Mouse (Mus musculus) heart, embryonic 11.5 days (tissue): ENCODE measurements around the gene BC030867. TPM values are rescaled to one million over a fixed set of nuclear protein-coding genes. Genes with fewer than 3 reads are reported as not detected.

ENCODE experiments used
- ATAC-seq: fragments of 200-750 bp; cut with Nextera tagmentation; replicated peaks from 2 replicates; pipeline ENCODE4 v1.8.0; 2017; ENCODE audit warnings: moderate library complexity; ENCODE audit not compliant: insufficient number of reproducible peaks, low FRiP score, low TSS enrichment
- H3K27ac ChIP-seq: fragments of 300-500 bp; sonication (generic); 2 replicates; pipeline ENCODE4 v1.5.1; 2014; ENCODE audit warnings: mild to moderate bottlenecking, low read depth, low read length
- H3K27me3 ChIP-seq: fragments of 300-500 bp; sonication (generic); 2 replicates; pipeline ENCODE4 v1.6.1; 2014; ENCODE audit warnings: mild to moderate bottlenecking, low read length, mixed read lengths; ENCODE audit not compliant: control insufficient read depth, insufficient read depth
- H3K36me3 ChIP-seq: fragments of 300-500 bp; sonication (generic); 2 replicates; pipeline ENCODE4 v1.6.1; 2014; ENCODE audit warnings: mild to moderate bottlenecking, low read length, moderate library complexity, mixed read lengths; ENCODE audit not compliant: control insufficient read depth, insufficient read depth
- H3K4me1 ChIP-seq: fragments of 300-500 bp; sonication (generic); 2 replicates; pipeline ENCODE4 v1.6.1; 2014; ENCODE audit warnings: low read length; ENCODE audit not compliant: control insufficient read depth, insufficient read depth
- H3K4me2 ChIP-seq: fragments of 300-500 bp; sonication (generic); 2 replicates; pipeline ENCODE4 v1.6.1; 2014; ENCODE audit warnings: mild to moderate bottlenecking, moderate library complexity
- H3K4me3 ChIP-seq: fragments of 300-500 bp; sonication (generic); 2 replicates; pipeline ENCODE4 v1.5.1; 2014; ENCODE audit warnings: low read depth, low read length
- H3K9ac ChIP-seq: fragments of 300-500 bp; sonication (generic); 2 replicates; pipeline ENCODE4 v1.6.1; 2014; ENCODE audit warnings: mild to moderate bottlenecking, low read depth, low read length, moderate library complexity
- H3K9me3 ChIP-seq: fragments of 300-500 bp; sonication (generic); replicated peaks from 2 replicates; pipeline ENCODE4 v1.6.1; 2016; ENCODE audit warnings: low read length; ENCODE audit not compliant: control insufficient read depth
- WGBS: fragments of 180-500 bp; shearing (Covaris S2); extraction: QIAGEN DNeasy Blood & Tissue Kit; methylation state at CpG from one replicate; pipeline ENCODE4 v1.1.7; 2014; ENCODE audit not compliant: insufficient replicate concordance; 5-methylcytosine and 5-hydroxymethylcytosine counted together
- polyA plus RNA-seq: library from polyadenylated mRNA; unstranded; fragments of >200 nt; fragmentation: Nextera tagmentation; extraction: Ambion mirVana; gene quantifications from 2 replicates; pipeline ENCODE4 v1.2.1, GENCODE M21; 2014

Gene BC030867
- polyA plus RNA-seq, 1 experiment from 2014 or later = 13.2 TPM

DNA sequence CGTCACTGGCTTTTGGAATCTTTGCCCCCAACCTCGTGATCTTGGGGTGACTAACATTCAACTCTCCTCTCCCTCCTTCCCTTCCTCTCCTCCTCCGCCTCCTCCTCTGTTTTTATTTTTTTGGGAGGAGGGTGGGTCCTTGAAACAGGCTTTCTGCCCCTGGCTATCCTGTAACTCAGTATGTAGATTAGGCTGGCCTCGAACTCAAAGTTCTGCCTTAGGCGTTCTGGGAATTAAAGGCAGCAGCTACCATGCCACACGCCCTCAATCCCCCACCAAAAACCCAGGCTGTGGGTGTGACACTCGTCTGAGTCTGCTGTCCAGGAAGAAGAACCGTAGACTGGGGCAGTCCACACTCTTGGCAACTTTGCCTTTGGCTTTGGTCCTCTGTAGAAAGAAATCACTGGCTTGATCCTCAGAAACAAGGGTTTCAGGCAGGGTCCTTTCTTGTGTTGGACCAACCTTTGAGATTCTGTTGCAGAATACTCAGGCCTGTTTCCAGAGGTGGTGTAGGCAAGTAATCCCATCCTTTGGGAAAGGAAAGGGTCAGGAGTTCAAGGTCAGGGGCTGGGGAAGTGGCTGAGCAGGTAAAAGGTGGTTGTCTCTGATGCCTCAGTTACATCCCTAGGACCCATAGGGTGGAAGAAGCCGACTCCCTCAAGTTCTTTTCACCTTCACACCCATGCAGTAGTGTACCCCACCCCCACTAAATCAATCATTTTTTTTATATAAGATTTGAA, 839 bp downstream of the BC030867 start:
- H3K27ac ChIP-seq = no peak overlapping the region
- H3K9me3 ChIP-seq = no peaks in the 10 kb centered on the region
- no peaks in the 10 kb centered on the region for H3K27me3 ChIP-seq
- peaks cover 25% of the 10 kb centered on the region for H3K4me1 ChIP-seq
- whole genome bisulfite sequencing = 13% methylated on average over 9 of the region's 9 CpGs
- H3K4me2 ChIP-seq = peak overlapping the region; percentile 82
- peak overlapping the region; percentile 75 for H3K9ac ChIP-seq
- H3K36me3 ChIP-seq = no peaks in the 10 kb centered on the region
- ATAC-seq = no peak
- peak overlapping the region; percentile 75 for H3K4me3 ChIP-seq

DNA sequence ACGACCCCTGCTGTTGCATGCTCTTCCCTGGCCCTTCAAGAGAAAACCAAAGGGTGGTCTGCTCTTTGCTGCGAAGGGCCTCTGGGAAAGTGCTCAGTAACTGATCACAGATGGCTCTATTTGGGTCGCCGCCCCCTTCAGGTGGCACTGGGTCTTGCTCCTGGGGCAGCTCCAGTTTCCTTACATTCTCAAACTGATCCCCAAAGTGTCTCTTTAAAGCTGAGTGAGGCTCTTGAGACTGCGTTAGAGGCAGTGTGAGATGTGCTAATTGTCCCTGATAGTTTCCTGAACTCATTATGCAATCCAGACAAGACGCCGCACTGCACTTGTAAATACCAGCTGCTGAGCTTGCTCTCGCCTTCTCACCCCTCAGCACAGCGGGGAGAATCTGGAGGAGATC, 8.8 kb downstream of the BC030867 start:
- Histone ChIP-seq H3K36me3 (peaks cover 3% of the 10 kb centered on the region; the same call in 1 of the 2 replicates), H3K9me3 (no peaks in the 10 kb centered on the region), H3K4me3 (no peak overlapping the region), H3K9ac (no peak overlapping the region), H3K27me3 (no peaks in the 10 kb centered on the region), H3K27ac (no peak overlapping the region), H3K4me1 (peaks cover 21% of the 10 kb centered on the region), H3K4me2 (no peak overlapping the region)
- WGBS = 35% methylated on average over 9 of the region's 9 CpGs
- ATAC-seq = no peak

DNA sequence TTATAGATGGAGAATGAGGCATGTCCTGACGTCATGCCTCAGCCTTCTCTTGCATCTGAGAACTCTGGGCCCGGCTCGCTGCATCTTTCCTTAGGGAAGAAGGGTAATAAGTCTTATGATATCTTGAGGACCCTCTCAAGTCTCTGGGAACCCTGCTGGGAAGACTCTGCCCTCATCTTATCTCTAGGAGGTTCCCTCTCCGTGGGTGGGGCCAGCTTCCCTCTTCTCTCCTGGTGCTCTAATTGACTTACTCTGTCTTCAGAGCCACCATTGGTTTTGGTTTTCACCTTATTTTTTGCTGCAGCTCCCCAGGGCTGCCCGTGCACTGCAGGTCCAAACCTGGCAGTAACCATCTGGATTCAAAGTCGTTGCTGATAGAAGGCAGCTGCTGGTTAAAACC, 9.4 kb downstream of the BC030867 start:
- no peaks in the 10 kb centered on the region for H3K9me3 ChIP-seq
- 62% methylated on average over 6 of the region's 6 CpGs for WGBS
- ATAC-seq = no peak
- no peak overlapping the region for H3K27ac ChIP-seq
- H3K36me3 ChIP-seq = peaks cover 3% of the 10 kb centered on the region; the same call in 1 of the 2 replicates
- no peak overlapping the region for H3K4me3 ChIP-seq
- H3K4me1 ChIP-seq = peaks cover 21% of the 10 kb centered on the region
- no peak overlapping the region for H3K9ac ChIP-seq
- no peaks in the 10 kb centered on the region for H3K27me3 ChIP-seq
- H3K4me2 ChIP-seq = no peak overlapping the region

DNA sequence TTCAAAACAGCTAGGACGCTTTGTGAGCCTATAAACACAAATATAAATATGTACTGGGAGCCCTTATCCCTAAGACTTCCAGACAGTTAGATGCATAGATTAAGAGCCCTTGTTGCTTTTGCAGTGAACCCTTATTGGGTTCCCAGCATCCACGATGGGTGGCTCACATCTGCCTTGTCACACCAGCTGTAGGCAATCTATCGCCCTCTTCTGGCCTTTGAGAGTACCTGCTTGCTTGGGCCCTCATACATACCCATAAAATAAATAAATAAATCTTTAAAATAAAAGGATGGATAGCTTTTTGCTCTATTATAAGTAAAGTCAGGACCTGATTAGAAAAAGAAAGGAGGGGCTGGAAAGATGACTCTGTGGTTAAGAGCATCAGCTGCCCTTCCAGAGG, 9.8 kb downstream of the BC030867 start:
- WGBS = 79% methylated on average over 3 of the region's 3 CpGs
- H3K36me3 ChIP-seq = peaks cover 3% of the 10 kb centered on the region; the same call in 1 of the 2 replicates
- no peaks in the 10 kb centered on the region for H3K9me3 ChIP-seq

DNA sequence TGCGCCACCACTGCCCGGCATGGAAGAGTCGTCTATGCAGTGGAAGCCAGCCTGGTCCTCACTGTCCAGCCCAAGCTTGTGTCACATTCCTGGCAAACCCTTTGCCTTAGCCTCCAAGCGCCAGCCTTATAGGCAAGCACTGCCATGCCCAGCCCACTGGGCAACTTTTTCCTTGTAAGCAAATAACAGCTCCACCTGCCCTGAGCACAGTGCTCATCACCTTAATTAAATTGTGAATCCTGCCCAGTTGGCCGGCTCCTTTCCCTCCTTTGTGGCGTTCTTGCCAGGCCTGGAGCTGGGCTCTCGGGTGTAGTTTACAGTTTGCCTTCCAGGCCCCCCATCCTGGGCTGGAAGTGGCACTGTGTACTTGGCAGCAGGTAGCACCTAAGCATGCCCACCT, 14.5 kb downstream of the BC030867 start:
- Histone ChIP-seq H3K9ac (no peak overlapping the region), H3K9me3 (no peaks in the 10 kb centered on the region), H3K4me3 (no peak overlapping the region), H3K27me3 (no peaks in the 10 kb centered on the region), H3K36me3 (peaks cover 3% of the 10 kb centered on the region; the same call in 1 of the 2 replicates), H3K4me1 (peaks cover 3% of the 10 kb centered on the region; the same call in 1 of the 2 replicates), H3K27ac (no peak overlapping the region), H3K4me2 (no peak overlapping the region)
- no peak for ATAC-seq
- WGBS = 91% methylated on average over 7 of the region's 7 CpGs

More for the DNA sequence above, 9.8 kb downstream of the BC030867 start:
- no peak overlapping the region for H3K27ac ChIP-seq
- H3K9ac ChIP-seq = no peak overlapping the region
- no peak overlapping the region for H3K4me2 ChIP-seq
- peaks cover 20% of the 10 kb centered on the region for H3K4me1 ChIP-seq
- no peak overlapping the region for H3K4me3 ChIP-seq
- H3K27me3 ChIP-seq = no peaks in the 10 kb centered on the region
- ATAC-seq = no peak

DNA sequence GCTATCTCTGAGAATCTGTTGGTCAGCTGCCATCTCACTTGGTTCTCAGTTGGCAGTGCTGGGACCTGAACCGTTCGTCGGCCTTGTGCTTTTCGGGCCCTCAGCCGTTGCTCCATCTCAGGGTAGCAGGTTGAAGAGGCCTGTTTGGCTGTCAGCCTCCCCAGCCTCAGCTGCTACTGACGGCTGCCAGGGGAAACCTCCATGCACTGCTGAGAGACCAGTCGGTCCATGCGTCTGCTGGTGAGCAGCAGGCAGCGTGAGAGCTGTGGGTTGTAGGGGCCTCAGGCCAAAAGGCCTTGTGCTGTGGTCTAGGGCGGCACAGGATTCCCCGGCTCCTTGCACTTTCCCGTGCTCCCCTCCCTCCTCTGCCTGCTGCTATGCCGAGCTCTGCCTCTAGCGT, 17.1 kb downstream of the BC030867 start:
- 61% methylated on average over 14 of the region's 14 CpGs for WGBS
- Histone ChIP-seq H3K9ac (no peak overlapping the region), H3K9me3 (no peaks in the 10 kb centered on the region), H3K27ac (no peak overlapping the region), H3K4me3 (no peak overlapping the region), H3K27me3 (no peaks in the 10 kb centered on the region), H3K4me2 (no peak overlapping the region), H3K36me3 (peaks cover 3% of the 10 kb centered on the region; the same call in 1 of the 2 replicates), H3K4me1 (peaks cover 3% of the 10 kb centered on the region; the same call in 1 of the 2 replicates)
- ATAC-seq = no peak

DNA sequence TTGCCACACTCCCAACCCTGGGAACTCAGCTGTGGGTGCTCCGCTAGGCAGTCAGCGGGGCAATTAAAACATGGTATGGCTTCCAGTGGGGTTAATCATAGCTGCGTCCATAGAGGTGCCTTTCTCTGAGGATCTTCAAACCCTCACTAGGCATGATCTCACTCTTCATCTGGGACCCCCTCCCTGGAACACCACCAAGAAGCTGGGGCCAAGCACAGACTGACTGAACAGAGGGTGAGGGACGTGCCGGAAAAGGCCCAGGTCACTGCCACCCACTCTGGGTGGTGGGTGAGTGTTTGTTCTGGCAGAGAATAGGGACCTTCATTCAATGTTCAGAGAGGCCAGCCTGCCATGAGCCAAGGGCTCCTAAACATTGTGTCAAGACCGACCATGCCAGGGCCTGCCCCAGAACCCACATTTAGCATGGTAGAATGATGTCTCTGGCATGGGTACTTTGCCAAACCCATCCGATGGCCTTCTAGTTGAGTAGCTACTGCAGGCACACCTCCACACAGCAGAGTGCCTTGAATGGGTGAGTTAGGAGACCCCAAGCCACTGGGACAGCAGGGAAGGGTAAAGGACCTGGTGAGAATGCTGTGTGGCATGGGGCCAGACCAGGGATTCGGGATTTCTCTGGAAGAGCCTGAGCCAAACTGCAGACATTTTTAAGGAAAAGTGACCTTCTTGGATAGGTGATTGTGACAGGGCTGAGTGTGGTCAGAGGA, 18.1 kb downstream of the BC030867 start:
- Histone ChIP-seq H3K4me2 (peak overlapping the region; percentile 42; the same call in 1 of the 2 replicates), H3K36me3 (peaks cover 3% of the 10 kb centered on the region; the same call in 1 of the 2 replicates), H3K4me3 (no peak overlapping the region), H3K27ac (no peak overlapping the region), H3K9me3 (no peaks in the 10 kb centered on the region), H3K9ac (no peak overlapping the region), H3K4me1 (peaks cover 3% of the 10 kb centered on the region; the same call in 1 of the 2 replicates), H3K27me3 (no peaks in the 10 kb centered on the region)
- ATAC-seq = no peak
- whole genome bisulfite sequencing = 88% methylated on average over 8 of the region's 8 CpGs

DNA sequence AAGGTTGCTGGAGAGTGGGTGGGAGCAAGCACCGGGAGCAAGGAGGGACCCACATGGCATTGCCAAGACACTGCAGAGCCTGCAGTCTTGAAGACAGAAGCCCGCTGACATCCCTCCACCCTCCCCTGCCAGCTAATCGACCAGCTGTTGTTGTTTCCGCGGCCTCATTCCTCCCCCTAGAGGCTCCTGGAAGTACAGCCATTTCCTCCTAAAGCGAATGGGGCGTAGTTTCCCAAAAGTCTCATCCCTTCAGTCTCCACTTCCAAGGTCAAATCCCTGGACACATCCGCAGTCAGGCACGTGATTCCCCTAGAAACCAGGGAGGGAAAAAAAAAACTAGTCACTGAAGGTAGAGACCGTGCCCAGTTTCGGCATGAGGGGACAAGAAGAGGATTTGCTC, 18.8 kb downstream of the BC030867 start:
- peaks cover 3% of the 10 kb centered on the region; the same call in 1 of the 2 replicates for H3K4me1 ChIP-seq
- no peaks in the 10 kb centered on the region for H3K36me3 ChIP-seq
- WGBS = 5% methylated on average over 11 of the region's 11 CpGs
- H3K4me2 ChIP-seq = peak overlapping the region; percentile 42
- no peak overlapping the region for H3K4me3 ChIP-seq
- no peak for ATAC-seq
- no peak overlapping the region for H3K9ac ChIP-seq
- no peaks in the 10 kb centered on the region for H3K27me3 ChIP-seq
- H3K27ac ChIP-seq = no peak overlapping the region
- no peaks in the 10 kb centered on the region for H3K9me3 ChIP-seq
